Mouse (Mus musculus): ENCODE data around the gene Snx18.

DNA sequence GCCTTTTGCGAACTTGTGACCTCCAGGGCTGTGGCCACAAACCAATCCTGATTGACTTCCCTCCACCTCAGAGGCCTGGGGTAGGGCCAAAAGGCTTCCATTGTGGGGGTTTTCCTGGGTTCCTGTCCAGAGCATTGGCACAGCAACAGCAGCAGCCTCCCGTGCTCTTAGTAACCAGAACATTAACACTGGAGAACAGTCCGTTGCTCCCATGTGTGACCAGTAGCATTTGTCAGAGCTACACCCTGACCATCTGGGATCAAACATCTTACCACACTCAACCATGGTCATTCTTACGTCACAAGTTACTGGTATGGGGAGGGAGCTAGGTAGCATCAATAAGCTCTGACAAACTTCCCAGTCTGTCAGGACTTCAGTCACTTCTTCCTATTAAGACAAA lies 28.1 kb downstream of the Snx18 start:
- TF ChIP-seq EP300 (IDR thresholded peaks at IDR 0.05; ENCODE audit: insufficient read depth, low read depth, low read length) (no peak), POLR2A (IDR thresholded peaks at IDR 0.05; ENCODE audit: insufficient read depth, low read depth, low read length) (no peak)

All from heart, adult 2 months (tissue).